Mouse (Mus musculus): ENCODE data around the gene Cd300c. TPM values are rescaled to one million over a fixed set of nuclear protein-coding genes. Genes with fewer than 3 reads are reported as not detected.
A peak's percentile ranks its signal among the peaks of the same experiment; 100 is the strongest.
"Not testable (repeated sequence)": the region's sequence is repeated elsewhere in the genome, so short reads cannot be mapped to it uniquely, and the experiment has no call there.

Gene Cd300c
- total and polyA plus RNA-seq, 2 experiments = 0.24 TPM; not detected in 1

GRCm38 (mm10) chr11:114909538-114909937 lies 59.4 kb downstream of the Cd300c start:
- not testable (repeated sequence) for H3K4me3 ChIP-seq (ENCODE audit: insufficient read depth, low read depth, low read length); DNase-seq (ENCODE audit: extremely low read depth, low read depth, low spot score); H3K27me3 ChIP-seq (ENCODE audit: control insufficient read depth, insufficient read depth, low read length); H3K36me3 ChIP-seq (ENCODE audit: control insufficient read depth, insufficient read depth, low read length); H3K27ac ChIP-seq (replicated peaks; ENCODE audit: insufficient read depth, low read depth, low read length); H3K79me2 ChIP-seq (ENCODE audit: control insufficient read depth, insufficient read depth, low read length); H3K4me1 ChIP-seq (ENCODE audit: control insufficient read depth, insufficient read depth, low read length); H3K9ac ChIP-seq (ENCODE audit: low read depth, low read length)
- peak; percentile 25; the same call in 1 of the 2 replicates for TF ChIP-seq CTCF (IDR thresholded peaks at IDR 0.05; ENCODE audit: low read depth, low read length)
- 39% methylated on average over 3 of the region's 3 CpGs for WGBS

- Histone ChIP-seq H3K27ac (replicated peaks; ENCODE audit: insufficient read depth, low read depth, low read length) (no peak overlapping the region), H3K27me3 (ENCODE audit: control insufficient read depth, insufficient read depth, low read length) (no peaks in the 10 kb centered on the region), H3K4me1 (ENCODE audit: control insufficient read depth, insufficient read depth, low read length) (no peaks in the 10 kb centered on the region), H3K79me2 (ENCODE audit: control insufficient read depth, insufficient read depth, low read length) (no peaks in the 10 kb centered on the region), H3K36me3 (ENCODE audit: control insufficient read depth, insufficient read depth, low read length) (no peaks in the 10 kb centered on the region), H3K9ac (ENCODE audit: low read depth, low read length) (no peak overlapping the region), H3K4me3 (ENCODE audit: insufficient read depth, low read depth, low read length) (no peak overlapping the region)
- TF ChIP-seq CTCF (IDR thresholded peaks at IDR 0.05; ENCODE audit: low read depth, low read length) (no peak), POLR2A (IDR thresholded peaks at IDR 0.05; ENCODE audit: extremely low read depth, insufficient read depth, low read length) (no peak)
- no peak for DNase-seq (ENCODE audit: extremely low read depth, low read depth, low spot score)
- 53% methylated on average over 4 of the region's 4 CpGs for WGBS
Observed at GRCm38 (mm10) chr11:114908086-114908485, 60.9 kb downstream of the Cd300c start.

- Histone ChIP-seq H3K27ac (replicated peaks; ENCODE audit: insufficient read depth, low read depth, low read length) (no peak overlapping the region), H3K36me3 (ENCODE audit: control insufficient read depth, insufficient read depth, low read length) (no peaks in the 10 kb centered on the region), H3K27me3 (ENCODE audit: control insufficient read depth, insufficient read depth, low read length) (no peaks in the 10 kb centered on the region), H3K9ac (ENCODE audit: low read depth, low read length) (no peak overlapping the region), H3K4me3 (ENCODE audit: insufficient read depth, low read depth, low read length) (no peak overlapping the region), H3K79me2 (ENCODE audit: control insufficient read depth, insufficient read depth, low read length) (no peaks in the 10 kb centered on the region), H3K4me1 (ENCODE audit: control insufficient read depth, insufficient read depth, low read length) (no peaks in the 10 kb centered on the region)
- TF ChIP-seq POLR2A (IDR thresholded peaks at IDR 0.05; ENCODE audit: extremely low read depth, insufficient read depth, low read length) (no peak), CTCF (IDR thresholded peaks at IDR 0.05; ENCODE audit: low read depth, low read length) (no peak)
- peak; percentile 30 for DNase-seq (ENCODE audit: extremely low read depth, low read depth, low spot score)
- WGBS = 35% methylated on average over 4 of the region's 4 CpGs
Observed at GRCm38 (mm10) chr11:114907567-114907966, 61.4 kb downstream of the Cd300c start.

Other genes with a start within 250 kb of the Cd300c start
- not detected in 2 replicates for gene Dnaic2, start 241.7 kb downstream of the Cd300c start, total RNA-seq (2014; rRNA removed)
- 0.13 TPM in 1 of 2 replicates, not detected in the other for gene Dnaic2, start 241.7 kb downstream of the Cd300c start, polyA plus RNA-seq (2012; rRNA removed)
- 0.37 and 0.74 TPM in 2 replicates for gene Kif19a, start 203.8 kb downstream of the Cd300c start, total RNA-seq (2014; rRNA removed)
- gene Kif19a, start 203.8 kb downstream of the Cd300c start, polyA plus RNA-seq (2012; rRNA removed) = 0.24 and 0.26 TPM in 2 replicates
- not detected in 2 replicates for gene Btbd17, start 173.2 kb downstream of the Cd300c start, total RNA-seq (2014; rRNA removed)
- not detected in 2 replicates for gene Btbd17, start 173.2 kb downstream of the Cd300c start, polyA plus RNA-seq (2012; rRNA removed)
- not detected in 2 replicates for gene Gpr142, start 170.2 kb downstream of the Cd300c start, total RNA-seq (2014; rRNA removed)
- gene Gpr142, start 170.2 kb downstream of the Cd300c start, polyA plus RNA-seq (2012; rRNA removed) = not detected in 2 replicates
- 51.4 and 66.2 TPM in 2 replicates for gene Gprc5c, start 118.0 kb downstream of the Cd300c start, total RNA-seq (2014; rRNA removed)
- 87.6 and 93.9 TPM in 2 replicates for gene Gprc5c, start 118.0 kb downstream of the Cd300c start, polyA plus RNA-seq (2012; rRNA removed)
- 3.0 and 3.6 TPM in 2 replicates for gene Cd300a, start 79.1 kb downstream of the Cd300c start, total RNA-seq (2014; rRNA removed)
- gene Cd300a, start 79.1 kb downstream of the Cd300c start, polyA plus RNA-seq (2012; rRNA removed) = 0.65 and 1.2 TPM in 2 replicates
- 1.0 and 1.2 TPM in 2 replicates for gene Cd300lb, start 34.8 kb downstream of the Cd300c start, total RNA-seq (2014; rRNA removed)
- 0.35 and 0.46 TPM in 2 replicates for gene Cd300lb, start 34.8 kb downstream of the Cd300c start, polyA plus RNA-seq (2012; rRNA removed)
- gene Cd300ld, start 20.8 kb upstream of the Cd300c start, total RNA-seq (2014; rRNA removed) = 6.6 and 7.4 TPM in 2 replicates
- 2.9 and 3.4 TPM in 2 replicates for gene Cd300ld, start 20.8 kb upstream of the Cd300c start, polyA plus RNA-seq (2012; rRNA removed)
- 5.6 and 7.9 TPM in 2 replicates for gene Cd300c2, start 32.7 kb upstream of the Cd300c start, total RNA-seq (2014; rRNA removed)
- 3.5 and 4.9 TPM in 2 replicates for gene Cd300c2, start 32.7 kb upstream of the Cd300c start, polyA plus RNA-seq (2012; rRNA removed)
- gene Cd300ld2, start 47.0 kb upstream of the Cd300c start, total RNA-seq (2014; rRNA removed) = not detected in 2 replicates
- not detected in 2 replicates for gene Cd300ld2, start 47.0 kb upstream of the Cd300c start, polyA plus RNA-seq (2012; rRNA removed)
- gene Cd300ld4, start 57.9 kb upstream of the Cd300c start, total RNA-seq (2014; rRNA removed) = not detected in 2 replicates
- not detected in 2 replicates for gene Cd300ld4, start 57.9 kb upstream of the Cd300c start, polyA plus RNA-seq (2012; rRNA removed)
- 0.18 TPM in 1 of 2 replicates, not detected in the other for gene Cd300ld5, start 68.6 kb upstream of the Cd300c start, total RNA-seq (2014; rRNA removed)
- gene Cd300ld5, start 68.6 kb upstream of the Cd300c start, polyA plus RNA-seq (2012; rRNA removed) = 0.14 TPM in 1 of 2 replicates, not detected in the other
- gene Cd300ld3, start 79.3 kb upstream of the Cd300c start, total RNA-seq (2014; rRNA removed) = 3.7 and 4.1 TPM in 2 replicates
- gene Cd300ld3, start 79.3 kb upstream of the Cd300c start, polyA plus RNA-seq (2012; rRNA removed) = 3.3 and 5.4 TPM in 2 replicates
- gene Cd300e, start 93.0 kb upstream of the Cd300c start, total RNA-seq (2014; rRNA removed) = 1.4 and 1.5 TPM in 2 replicates
- gene Cd300e, start 93.0 kb upstream of the Cd300c start, polyA plus RNA-seq (2012; rRNA removed) = 0.52 and 1.3 TPM in 2 replicates
- 0.09 and 0.20 TPM in 2 replicates for gene Rab37, start 122.3 kb upstream of the Cd300c start, total RNA-seq (2014; rRNA removed)
- gene Rab37, start 122.3 kb upstream of the Cd300c start, polyA plus RNA-seq (2012; rRNA removed) = 0.16 and 0.20 TPM in 2 replicates
- 1.2 and 1.5 TPM in 2 replicates for gene Cd300lf, start 164.8 kb upstream of the Cd300c start, total RNA-seq (2014; rRNA removed)
- gene Cd300lf, start 164.8 kb upstream of the Cd300c start, polyA plus RNA-seq (2012; rRNA removed) = 0.54 and 1.1 TPM in 2 replicates
- gene Slc9a3r1, start 194.2 kb upstream of the Cd300c start, total RNA-seq (2014; rRNA removed) = 113 and 117 TPM in 2 replicates
- gene Slc9a3r1, start 194.2 kb upstream of the Cd300c start, polyA plus RNA-seq (2012; rRNA removed) = 130 and 177 TPM in 2 replicates
- gene Tmem104, start 218.3 kb upstream of the Cd300c start, total RNA-seq (2014; rRNA removed) = 5.3 and 8.1 TPM in 2 replicates
- gene Tmem104, start 218.3 kb upstream of the Cd300c start, polyA plus RNA-seq (2012; rRNA removed) = 8.7 and 9.1 TPM in 2 replicates
- 42.7 and 43.7 TPM in 2 replicates for gene Nat9, start 218.7 kb upstream of the Cd300c start, total RNA-seq (2014; rRNA removed)
- gene Nat9, start 218.7 kb upstream of the Cd300c start, polyA plus RNA-seq (2012; rRNA removed) = 28.7 and 35.2 TPM in 2 replicates

Data from liver, adult 2 months (tissue).